In genomic region chr6:90705738-90706137, GRCm38 (mm10) we compare ENCODE assay signal across 10 mouse cellular contexts.
DNase-seq lines count a peak whose midpoint lies in the region; ATAC-seq and TF ChIP-seq lines count a peak whose summit lies in the region.
"Had no signal": no experiment of that assay in that cellular context is flagged by ENCODE, and none has a peak within 500 bp of the region (broad histone marks: within the 10 kb centered on the region; RNA-seq: fewer than 3 reads in every experiment).

No protein-coding gene starts in this region.

- no peaks in the 10 kb centered on the region for H3K36me3 ChIP-seq in hindbrain, embryonic 14.5 days (replicated peaks; ENCODE audit: control insufficient read depth, insufficient read depth)
- no peaks in the 10 kb centered on the region for H3K36me3 ChIP-seq in hindbrain, embryonic 12.5 days
- no peaks in the 10 kb centered on the region for H3K36me3 ChIP-seq in lung, postnatal 0 days (ENCODE audit: insufficient read depth, low read length)
- H3K36me3 ChIP-seq in liver, embryonic 15.5 days (replicated peaks): no peaks in the 10 kb centered on the region

- H3K9me3 ChIP-seq in hindbrain, embryonic 14.5 days (ENCODE audit: control insufficient read depth, low read length): no peaks in the 10 kb centered on the region
- no peaks in the 10 kb centered on the region for H3K9me3 ChIP-seq in hindbrain, embryonic 12.5 days (replicated peaks)
- H3K9me3 ChIP-seq in lung, postnatal 0 days (ENCODE audit: low read length): no peaks in the 10 kb centered on the region
- no peaks in the 10 kb centered on the region for H3K9me3 ChIP-seq in liver, embryonic 15.5 days (replicated peaks)

- no peak for TF ChIP-seq EP300 in lung, postnatal 0 days (IDR thresholded peaks at IDR 0.05)

- H3K27me3 ChIP-seq in hindbrain, embryonic 14.5 days (ENCODE audit: control insufficient read depth, insufficient read depth, low read length): no peaks in the 10 kb centered on the region
- H3K27me3 ChIP-seq in hindbrain, embryonic 12.5 days: no peaks in the 10 kb centered on the region
- H3K27me3 ChIP-seq in lung, postnatal 0 days (replicated peaks; ENCODE audit: insufficient read depth, low read length): no peaks in the 10 kb centered on the region
- H3K27me3 ChIP-seq in liver, embryonic 15.5 days: no peaks in the 10 kb centered on the region

- H3K4me3 ChIP-seq in hindbrain, embryonic 14.5 days (replicated peaks; ENCODE audit: low read length): no peak overlapping the region
- no peak overlapping the region for H3K4me3 ChIP-seq in hindbrain, embryonic 12.5 days
- H3K4me3 ChIP-seq in lung, postnatal 0 days (ENCODE audit: low read depth, low read length): no peak overlapping the region
- no peak overlapping the region for H3K4me3 ChIP-seq in liver, embryonic 15.5 days (replicated peaks)

- no peak overlapping the region for H3K9ac ChIP-seq in hindbrain, embryonic 14.5 days
- no peak overlapping the region for H3K9ac ChIP-seq in hindbrain, embryonic 12.5 days
- H3K9ac ChIP-seq in lung, postnatal 0 days (replicated peaks; ENCODE audit: low read depth): no peak overlapping the region
- H3K9ac ChIP-seq in liver, embryonic 15.5 days: no peak overlapping the region

- peak overlapping the region; percentile 58; the same call in 1 of the 2 replicates for H3K27ac ChIP-seq in hindbrain, embryonic 14.5 days
- no peak overlapping the region; the same call in 1 of the 2 replicates for H3K27ac ChIP-seq in hindbrain, embryonic 12.5 days
- H3K27ac ChIP-seq in lung, postnatal 0 days (ENCODE audit: low read length): 0 out of 2 replicates have a peak overlapping the region, but pooled peaks have one; percentile 5
- peak overlapping the region; percentile 92 for H3K27ac ChIP-seq in liver, embryonic 15.5 days (replicated peaks)

- ATAC-seq in cerebellum, adult (ENCODE audit: insufficient number of reproducible peaks, low FRiP score, low TSS enrichment): 0 out of 2 replicates have a peak, but pooled peaks have one; percentile 22
- no peak for ATAC-seq in hindbrain, embryonic 14.5 days (ENCODE audit: low FRiP score)
- no peak for ATAC-seq in hindbrain, embryonic 12.5 days (ENCODE audit: low FRiP score)
- ATAC-seq in lung, postnatal 0 days: no peak
- no peak for ATAC-seq in liver, embryonic 15.5 days (ENCODE audit: insufficient read depth)

- TF ChIP-seq CTCF in lung, postnatal 0 days (IDR thresholded peaks at IDR 0.05): peak; percentile 49

- 67% methylated on average over 3 of the region's 3 CpGs for WGBS in hindbrain, embryonic 14.5 days
- 76% methylated on average over 3 of the region's 3 CpGs for WGBS in hindbrain, embryonic 12.5 days
- 82% methylated on average over 3 of the region's 3 CpGs for WGBS in lung, postnatal 0 days
- 64% methylated on average over 3 of the region's 3 CpGs for WGBS in liver, embryonic 15.5 days (ENCODE audit: insufficient replicate concordance)

- DNase-seq in cerebellum, postnatal 4 days (ENCODE audit: low spot score in 2 of 2): no peak
- no peak for DNase-seq in hindbrain, embryonic 14.5 days (ENCODE audit: low spot score)
- DNase-seq in lung, postnatal 0 days (ENCODE audit: low spot score): no peak
- DNase-seq in lung, postnatal 4 days: no peak
- no peak for DNase-seq in thymus, postnatal 36 days
- DNase-seq: gastrocnemius, postnatal 10 days; lung, adult 18-20 months had no signal

- peaks cover 68% of the 10 kb centered on the region for H3K4me1 ChIP-seq in hindbrain, embryonic 14.5 days (replicated peaks; ENCODE audit: control insufficient read depth, insufficient read depth, low read length)
- H3K4me1 ChIP-seq in hindbrain, embryonic 12.5 days: peaks cover 60% of the 10 kb centered on the region
- H3K4me1 ChIP-seq in lung, postnatal 0 days (ENCODE audit: insufficient read depth, low read depth, low read length): peaks cover 55% of the 10 kb centered on the region
- H3K4me1 ChIP-seq in liver, embryonic 15.5 days (replicated peaks): peaks cover 100% of the 10 kb centered on the region

- H3K4me2 ChIP-seq in hindbrain, embryonic 14.5 days (replicated peaks): no peak overlapping the region
- no peak overlapping the region for H3K4me2 ChIP-seq in hindbrain, embryonic 12.5 days (replicated peaks)
- no peak overlapping the region for H3K4me2 ChIP-seq in lung, postnatal 0 days (replicated peaks; ENCODE audit: low read depth, low read length)
- no peak overlapping the region for H3K4me2 ChIP-seq in liver, embryonic 15.5 days
